Mouse (Mus musculus) E14TG2a.4 (cell line): ENCODE results near the gene Gipc2.

Source experiments
- H3K27me3 ChIP-seq: 2 replicates; pipeline ENCODE4 v1.6.1; 2014; ENCODE audit warnings: low read length, control low read depth; ENCODE audit not compliant: insufficient read depth
- H3K36me3 ChIP-seq: 2 replicates; pipeline ENCODE4 v1.6.1; 2014; ENCODE audit warnings: low read length, control low read depth; ENCODE audit not compliant: insufficient read depth
- H3K4me1 ChIP-seq: replicated peaks from 2 replicates; pipeline ENCODE4 v1.6.1; 2014; ENCODE audit warnings: low read depth, low read length, control low read depth
- H3K4me3 ChIP-seq: replicated peaks from 2 replicates; pipeline ENCODE4 v1.5.1; 2014; ENCODE audit warnings: mild to moderate bottlenecking, low read length
- H3K9me3 ChIP-seq: 2 replicates; pipeline ENCODE4 v1.6.1; 2014; ENCODE audit warnings: low read length, control low read depth
- CTCF ChIP-seq: conservative IDR thresholded peaks from 2 replicates; pipeline ENCODE4 v1.5.1; 2014; ENCODE audit warnings: low read length
- NANOG ChIP-seq: IDR thresholded peaks from 2 replicates; pipeline ENCODE4 v1.6.1; 2014; ENCODE audit warnings: borderline replicate concordance, low read length, mixed read lengths
- POU5F1 ChIP-seq: IDR thresholded peaks from 2 replicates; pipeline ENCODE4 v1.6.1; 2014; ENCODE audit warnings: low read length, borderline replicate concordance

Gipc2 gene

DNA sequence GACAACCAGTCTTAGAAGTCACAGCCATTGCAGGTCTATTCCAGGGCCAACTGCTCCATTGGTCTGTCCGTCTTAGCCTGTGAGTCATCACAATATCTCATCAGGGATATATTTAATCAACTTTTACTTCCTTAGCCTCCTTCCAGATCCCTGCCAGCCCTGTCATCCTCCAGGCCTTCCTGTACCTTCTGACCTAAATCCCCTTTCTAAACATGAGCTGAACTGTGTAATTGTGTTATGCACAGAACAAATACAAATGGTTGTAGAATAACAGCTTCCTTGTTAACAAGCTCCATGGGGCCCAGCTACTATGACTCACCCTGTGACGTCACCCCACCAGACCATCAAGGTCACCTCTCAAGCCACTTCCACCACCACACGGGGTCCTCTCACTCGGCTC, 111.8 kb downstream of the Gipc2 start:
- no peak for TF ChIP-seq POU5F1
- no peak for TF ChIP-seq CTCF
- TF ChIP-seq NANOG, result no peak
- Histone ChIP-seq H3K9me3 (no peaks in the 10 kb centered on the region), H3K36me3 (no peaks in the 10 kb centered on the region), H3K27me3 (no peaks in the 10 kb centered on the region), H3K4me1 (no peaks in the 10 kb centered on the region), H3K4me3 (no peak overlapping the region)

DNA sequence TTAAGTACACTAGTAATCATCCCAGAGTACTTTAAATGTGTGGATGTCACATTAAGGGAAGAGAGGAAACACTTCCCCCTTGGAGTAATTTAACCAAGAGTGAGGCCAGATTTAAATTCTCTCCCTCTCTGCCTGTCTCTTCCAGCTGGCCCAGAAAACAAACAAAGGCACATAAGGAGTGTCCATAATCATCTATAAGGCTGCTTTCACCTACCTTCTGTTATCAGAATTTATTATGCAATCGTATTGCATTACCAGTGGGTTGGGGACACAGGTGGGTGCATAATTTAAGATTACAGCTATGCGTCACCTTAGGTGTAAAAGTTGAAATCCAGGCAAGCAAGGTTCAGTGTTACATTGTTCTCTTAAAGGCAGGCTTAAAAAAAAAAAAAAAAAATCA, 114.1 kb downstream of the Gipc2 start:
- no peaks in the 10 kb centered on the region for H3K27me3 ChIP-seq
- TF ChIP-seq NANOG, result no peak
- no peak for TF ChIP-seq CTCF
- no peak for TF ChIP-seq POU5F1
- H3K4me3 ChIP-seq, result no peak overlapping the region
- H3K36me3 ChIP-seq, result no peaks in the 10 kb centered on the region
- no peaks in the 10 kb centered on the region for H3K4me1 ChIP-seq
- H3K9me3 ChIP-seq, result no peaks in the 10 kb centered on the region

DNA sequence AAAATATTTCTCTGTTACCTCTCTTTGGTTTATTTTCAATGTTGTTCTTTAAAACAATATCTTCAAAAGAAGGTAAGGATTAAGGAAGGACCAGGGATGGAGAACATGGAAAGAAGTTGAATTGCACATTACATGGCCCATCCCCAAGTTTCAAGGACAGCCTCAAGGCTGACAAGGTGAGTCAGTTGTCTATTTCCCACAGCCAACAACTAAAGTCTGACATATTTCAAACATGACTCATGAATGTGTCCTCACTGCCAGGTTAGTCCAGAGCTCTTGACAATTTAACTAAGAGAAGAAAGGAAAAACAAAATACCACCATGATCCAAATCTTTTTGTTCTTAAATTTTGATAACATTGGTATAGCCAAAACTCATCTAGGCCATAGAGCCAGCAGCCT, 118.1 kb downstream of the Gipc2 start:
- H3K9me3 ChIP-seq, result no peaks in the 10 kb centered on the region
- no peaks in the 10 kb centered on the region for H3K4me1 ChIP-seq
- H3K4me3 ChIP-seq, result no peak overlapping the region
- no peak for TF ChIP-seq CTCF
- no peak for TF ChIP-seq POU5F1
- no peak for TF ChIP-seq NANOG
- H3K36me3 ChIP-seq, result no peaks in the 10 kb centered on the region
- H3K27me3 ChIP-seq, result no peaks in the 10 kb centered on the region; the same call in 1 of the 2 replicates

DNA sequence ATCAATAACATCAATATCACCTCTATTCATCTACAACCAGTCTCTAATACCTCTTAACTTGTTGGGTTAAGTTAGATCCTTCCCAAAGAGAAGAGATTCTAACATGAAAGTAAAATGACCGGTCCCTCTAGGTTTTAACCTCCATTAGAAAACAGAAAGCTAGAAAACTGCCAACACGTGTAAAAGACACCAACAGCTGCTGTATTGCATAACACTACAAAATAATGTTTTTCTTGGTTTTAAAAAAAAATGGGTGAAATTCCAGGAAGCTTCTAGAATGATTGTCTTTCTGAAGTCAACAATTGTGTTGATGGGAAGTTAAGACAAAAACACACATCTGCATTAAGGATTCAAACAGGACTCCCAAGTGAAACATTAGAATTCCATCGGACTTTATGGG, 119.1 kb downstream of the Gipc2 start:
- Histone ChIP-seq H3K36me3 (no peaks in the 10 kb centered on the region), H3K9me3 (no peaks in the 10 kb centered on the region), H3K4me1 (no peaks in the 10 kb centered on the region), H3K27me3 (no peaks in the 10 kb centered on the region; the same call in 1 of the 2 replicates), H3K4me3 (no peak overlapping the region)
- TF ChIP-seq NANOG (no peak), POU5F1 (no peak), CTCF (no peak)
